Mouse (Mus musculus): ENCODE data around the gene Dhx16. TPM values are rescaled to one million over a fixed set of nuclear protein-coding genes. Genes with fewer than 3 reads are reported as not detected.
"Not testable (repeated sequence)": the region's sequence is repeated elsewhere in the genome, so short reads cannot be mapped to it uniquely, and the experiment has no call there.

Dhx16 gene
- polyA plus RNA-seq, 1 experiment from 2014 or later = 40.4 TPM

- no peaks in the 10 kb centered on the region for H3K9me3 ChIP-seq
- peak overlapping the region; percentile 57 for H3K4me2 ChIP-seq
- peak overlapping the region; percentile 97 for H3K9ac ChIP-seq
- peaks cover 22% of the 10 kb centered on the region for H3K36me3 ChIP-seq (replicated peaks)
- H3K4me1 ChIP-seq = peaks cover 47% of the 10 kb centered on the region
- H3K27me3 ChIP-seq (replicated peaks) = no peaks in the 10 kb centered on the region
- peak overlapping the region; percentile 98 for H3K27ac ChIP-seq
- ATAC-seq (replicated peaks) = no peak
- H3K4me3 ChIP-seq = peak overlapping the region; percentile 96
- WGBS = 5% methylated on average over 5 of the region's 5 CpGs
Measured at GRCm38 (mm10) chr17:35838570-35838969, 41.0 kb upstream of the Dhx16 start.

GRCm38 (mm10) chr17:35839002-35839401, 40.6 kb upstream of the Dhx16 start:
- 56% methylated on average over 3 of the region's 3 CpGs for WGBS
- ATAC-seq (replicated peaks); H3K27me3 ChIP-seq (replicated peaks); H3K9me3 ChIP-seq: not testable (repeated sequence)
- H3K9ac ChIP-seq = peak overlapping the region; percentile 97
- H3K27ac ChIP-seq = peak overlapping the region; percentile 98
- H3K4me1 ChIP-seq = peaks cover 42% of the 10 kb centered on the region
- peak overlapping the region; percentile 96 for H3K4me3 ChIP-seq
- H3K4me2 ChIP-seq = peak overlapping the region; percentile 57
- H3K36me3 ChIP-seq (replicated peaks) = peaks cover 18% of the 10 kb centered on the region

DNA sequence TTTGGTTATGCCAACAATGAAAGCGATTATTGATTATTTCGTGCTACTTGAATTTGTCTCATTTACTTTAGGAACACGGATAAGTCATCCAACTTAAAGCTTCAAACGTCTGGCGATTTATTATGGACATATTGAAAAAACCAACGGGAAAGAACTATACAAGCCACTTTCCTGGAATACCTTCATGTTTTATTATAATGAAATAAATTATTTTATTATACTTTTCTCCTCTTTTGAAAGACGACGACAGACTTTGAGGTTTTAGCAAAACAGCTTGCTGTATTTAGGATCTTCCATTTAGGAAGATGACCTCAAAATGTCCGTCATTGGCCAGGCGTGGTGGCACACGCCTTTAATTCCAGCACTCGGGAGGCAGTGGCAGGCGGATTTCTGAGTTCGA, 39.1 kb upstream of the Dhx16 start:
- peaks cover 4% of the 10 kb centered on the region for H3K36me3 ChIP-seq (replicated peaks)
- no peaks in the 10 kb centered on the region for H3K27me3 ChIP-seq (replicated peaks)
- H3K27ac ChIP-seq = peak overlapping the region; percentile 82; the same call in 1 of the 2 replicates
- H3K4me3 ChIP-seq = peak overlapping the region; percentile 71
- ATAC-seq (replicated peaks) = no peak
- no peaks in the 10 kb centered on the region for H3K9me3 ChIP-seq
- H3K4me1 ChIP-seq = peaks cover 27% of the 10 kb centered on the region
- H3K9ac ChIP-seq = no peak overlapping the region
- WGBS = 51% methylated on average over 14 of the region's 14 CpGs
- H3K4me2 ChIP-seq = peak overlapping the region; percentile 78

DNA sequence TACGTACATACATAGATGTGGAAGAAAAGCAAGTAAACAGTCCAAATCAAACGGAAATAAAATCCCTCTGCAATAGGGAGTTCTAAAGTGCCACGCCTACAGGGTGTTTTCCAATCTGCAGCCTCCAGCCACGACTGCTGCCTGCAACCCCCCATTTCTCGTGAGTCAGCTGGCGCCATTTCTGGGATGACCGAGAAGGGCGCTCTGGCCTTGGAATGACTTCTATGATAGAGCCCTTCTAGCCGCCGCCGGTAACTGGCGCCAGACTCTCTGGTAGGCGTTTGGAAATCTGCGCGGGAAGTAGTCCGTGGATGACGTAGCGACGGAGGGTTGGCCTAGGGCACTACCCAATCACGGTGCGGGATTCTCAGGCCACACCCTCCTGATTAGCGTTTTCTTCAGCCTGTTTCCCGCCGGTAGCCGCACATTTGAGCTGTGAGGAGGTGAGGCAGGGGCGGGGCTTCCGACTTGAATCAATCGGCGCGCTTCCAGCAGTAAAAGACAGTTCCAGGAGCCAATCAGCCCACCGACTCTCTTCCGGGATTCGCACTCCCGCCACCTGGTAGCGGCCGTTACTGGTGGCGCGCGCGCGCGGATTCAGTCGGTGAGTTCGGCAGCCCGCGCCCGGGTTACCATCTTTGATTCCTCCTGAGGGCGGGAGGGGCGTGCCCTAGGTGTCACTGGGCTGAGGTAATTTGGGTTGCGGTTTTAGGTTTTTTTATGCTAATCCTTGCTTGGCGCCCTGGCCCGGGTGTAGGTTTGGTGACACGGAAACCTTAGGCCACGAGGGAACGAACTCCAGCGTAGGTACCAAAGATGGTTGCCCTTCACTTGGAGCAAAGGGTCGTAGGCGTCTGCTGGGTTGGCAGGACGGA, 38.3 kb upstream of the Dhx16 start, which contains the start of gene Mdc1:
Mdc1 (plus strand) TSS at position 440 of the 875 bp plus-strand sequence.
- ATAC-seq (replicated peaks) = peak; percentile 92
- under 1% methylated on average over 59 of the region's 59 CpGs for WGBS

DNA sequence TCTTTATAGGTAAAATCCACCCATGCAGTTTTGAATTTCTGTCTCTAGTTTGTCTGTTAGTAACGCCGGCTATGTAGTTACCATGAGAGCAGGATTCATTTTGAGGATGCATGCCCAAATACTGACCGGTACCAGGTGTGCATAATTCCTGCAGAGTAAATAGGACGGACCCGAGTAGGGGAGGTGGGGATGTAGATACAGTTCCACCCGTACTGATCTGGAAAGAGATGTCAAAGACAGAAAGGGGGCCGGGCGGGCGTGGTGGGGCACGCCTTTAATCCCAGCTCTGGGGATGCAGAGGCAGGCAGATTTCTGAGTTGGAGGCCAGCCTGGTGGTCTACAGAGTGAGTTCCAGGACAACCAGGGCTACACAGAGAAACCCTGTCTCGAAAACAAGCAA, 37.6 kb upstream of the Dhx16 start:
- Histone ChIP-seq H3K4me2 (peak overlapping the region; percentile 78), H3K4me1 (peaks cover 21% of the 10 kb centered on the region), H3K9ac (peak overlapping the region; percentile 64), H3K36me3 (replicated peaks) (peaks cover 7% of the 10 kb centered on the region; the same call in 1 of the 2 replicates), H3K27ac (peak overlapping the region; percentile 82), H3K27me3 (replicated peaks) (no peaks in the 10 kb centered on the region), H3K4me3 (peak overlapping the region; percentile 71), H3K9me3 (no peaks in the 10 kb centered on the region)
- no peak for ATAC-seq (replicated peaks)
- 17% methylated on average over 11 of the region's 11 CpGs for WGBS

More for the DNA sequence above, 38.3 kb upstream of the Dhx16 start, which contains the start of gene Mdc1:
- Histone ChIP-seq H3K4me3 (peak within 1 kb of the TSS; percentile 71), H3K9ac (peak within 1 kb of the TSS; percentile 64), H3K27me3 (replicated peaks) (no peaks in the 10 kb centered on the region), H3K4me2 (peak within 1 kb of the TSS; percentile 78), H3K36me3 (replicated peaks) (peaks cover 6% of the 10 kb centered on the region; the same call in 1 of the 2 replicates), H3K27ac (peak within 1 kb of the TSS; percentile 82), H3K4me1 (peaks cover 21% of the 10 kb centered on the region), H3K9me3 (no peaks in the 10 kb centered on the region)

- Histone ChIP-seq H3K9me3 (no peaks in the 10 kb centered on the region), H3K4me3 (no peak overlapping the region), H3K27me3 (replicated peaks) (no peaks in the 10 kb centered on the region), H3K9ac (no peak overlapping the region), H3K4me1 (peaks cover 21% of the 10 kb centered on the region), H3K27ac (no peak overlapping the region), H3K36me3 (replicated peaks) (peaks cover 17% of the 10 kb centered on the region), H3K4me2 (no peak overlapping the region)
- ATAC-seq (replicated peaks) = no peak
- 96% methylated on average over 3 of the region's 3 CpGs for WGBS
Measured at GRCm38 (mm10) chr17:35843514-35843913, 36.1 kb upstream of the Dhx16 start.

- no peaks in the 10 kb centered on the region for H3K4me1 ChIP-seq
- no peaks in the 10 kb centered on the region for H3K27me3 ChIP-seq (replicated peaks)
- no peak overlapping the region for H3K4me2 ChIP-seq
- no peak overlapping the region for H3K27ac ChIP-seq
- no peaks in the 10 kb centered on the region for H3K9me3 ChIP-seq
- H3K36me3 ChIP-seq (replicated peaks) = peaks cover 31% of the 10 kb centered on the region
- no peak overlapping the region for H3K4me3 ChIP-seq
- ATAC-seq (replicated peaks) = no peak
- no peak overlapping the region for H3K9ac ChIP-seq
- 81% methylated on average over 1 of the region's 1 CpGs for WGBS
Measured at GRCm38 (mm10) chr17:35848112-35848511, 31.5 kb upstream of the Dhx16 start.

DNA sequence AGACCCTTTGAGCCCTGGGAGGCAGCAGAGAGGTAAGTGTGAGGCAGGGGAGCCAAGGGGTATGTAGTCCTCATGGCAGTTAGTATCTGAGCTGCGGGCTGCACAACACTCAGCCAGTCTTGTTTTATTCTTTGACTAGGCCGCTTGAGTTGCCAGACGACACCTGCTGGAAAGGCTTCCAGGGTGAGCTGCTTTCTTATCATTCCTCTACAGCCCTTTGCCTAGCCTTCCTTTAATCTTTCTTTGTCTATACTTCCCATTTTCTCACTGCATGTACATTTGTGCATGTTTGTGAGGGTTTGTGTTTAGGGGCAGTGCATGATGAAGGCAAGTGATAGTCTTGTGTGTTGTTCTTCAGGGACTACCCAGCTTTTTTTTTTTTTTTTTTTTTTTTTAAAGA, 28.6 kb upstream of the Dhx16 start:
- no peak overlapping the region for H3K9ac ChIP-seq
- peaks cover 33% of the 10 kb centered on the region for H3K36me3 ChIP-seq (replicated peaks)

DNA sequence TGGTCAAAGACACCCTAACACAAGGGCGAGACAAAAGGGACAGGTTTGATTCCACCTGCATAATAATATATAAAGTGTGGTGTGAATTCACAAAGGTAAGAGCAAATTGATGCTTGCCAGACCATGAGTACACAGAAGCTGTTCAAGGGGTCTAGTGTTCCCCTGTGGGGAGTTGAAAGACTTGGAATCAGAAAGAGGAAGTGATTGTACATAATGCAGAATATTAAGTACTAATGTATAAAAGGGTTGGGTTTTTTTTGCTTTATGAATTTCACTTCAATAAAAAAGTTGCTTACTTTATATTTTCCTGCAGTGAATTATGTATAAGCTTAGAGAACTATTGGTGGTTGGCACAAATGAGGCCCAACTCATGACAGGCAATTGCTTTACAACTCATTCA, 20.2 kb upstream of the Dhx16 start:
- Histone ChIP-seq H3K9ac (no peak overlapping the region), H3K4me1 (peaks cover 11% of the 10 kb centered on the region), H3K4me2 (no peak overlapping the region), H3K27ac (no peak overlapping the region), H3K36me3 (replicated peaks) (peaks cover 10% of the 10 kb centered on the region), H3K4me3 (no peak overlapping the region), H3K27me3 (replicated peaks) (no peaks in the 10 kb centered on the region), H3K9me3 (no peaks in the 10 kb centered on the region)
- no peak for ATAC-seq (replicated peaks)
- 95% methylated on average over 1 of the region's 1 CpGs for WGBS

More for the DNA sequence above, 28.6 kb upstream of the Dhx16 start:
- Histone ChIP-seq H3K27me3 (replicated peaks) (no peaks in the 10 kb centered on the region), H3K9me3 (no peaks in the 10 kb centered on the region), H3K4me2 (no peak overlapping the region), H3K4me1 (no peaks in the 10 kb centered on the region), H3K4me3 (no peak overlapping the region), H3K27ac (no peak overlapping the region)
- no peak for ATAC-seq (replicated peaks)
- WGBS = 91% methylated on average over 3 of the region's 3 CpGs

GRCm38 (mm10) chr17:35859835-35860234, 19.8 kb upstream of the Dhx16 start:
- no peak overlapping the region for H3K4me3 ChIP-seq
- H3K4me1 ChIP-seq = peaks cover 16% of the 10 kb centered on the region
- H3K27me3 ChIP-seq (replicated peaks) = no peaks in the 10 kb centered on the region
- H3K9me3 ChIP-seq = no peaks in the 10 kb centered on the region
- 75% methylated on average over 2 of the region's 2 CpGs for WGBS
- ATAC-seq (replicated peaks) = no peak
- no peak overlapping the region for H3K9ac ChIP-seq
- no peak overlapping the region for H3K27ac ChIP-seq
- H3K36me3 ChIP-seq (replicated peaks) = peaks cover 10% of the 10 kb centered on the region
- H3K4me2 ChIP-seq = no peak overlapping the region

DNA sequence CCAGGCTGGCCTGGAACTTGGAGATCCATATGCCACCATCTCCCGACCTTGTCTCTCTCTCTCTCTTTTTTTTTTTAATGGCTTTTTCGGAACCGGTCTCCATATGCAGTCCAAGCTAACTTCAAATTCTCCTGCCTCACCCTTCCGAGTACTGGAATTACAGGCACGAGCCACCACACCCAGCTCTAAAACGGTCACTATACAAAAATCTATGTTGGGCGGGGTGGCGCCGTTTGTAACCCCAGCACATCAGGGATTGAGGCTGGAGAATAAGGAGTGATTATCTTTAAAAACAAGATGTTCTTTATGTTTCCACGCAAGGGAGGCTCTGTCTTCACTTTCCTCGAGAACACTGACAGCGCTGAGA, 18.8 kb upstream of the Dhx16 start:
- WGBS = 7% methylated on average over 12 of the region's 12 CpGs

DNA sequence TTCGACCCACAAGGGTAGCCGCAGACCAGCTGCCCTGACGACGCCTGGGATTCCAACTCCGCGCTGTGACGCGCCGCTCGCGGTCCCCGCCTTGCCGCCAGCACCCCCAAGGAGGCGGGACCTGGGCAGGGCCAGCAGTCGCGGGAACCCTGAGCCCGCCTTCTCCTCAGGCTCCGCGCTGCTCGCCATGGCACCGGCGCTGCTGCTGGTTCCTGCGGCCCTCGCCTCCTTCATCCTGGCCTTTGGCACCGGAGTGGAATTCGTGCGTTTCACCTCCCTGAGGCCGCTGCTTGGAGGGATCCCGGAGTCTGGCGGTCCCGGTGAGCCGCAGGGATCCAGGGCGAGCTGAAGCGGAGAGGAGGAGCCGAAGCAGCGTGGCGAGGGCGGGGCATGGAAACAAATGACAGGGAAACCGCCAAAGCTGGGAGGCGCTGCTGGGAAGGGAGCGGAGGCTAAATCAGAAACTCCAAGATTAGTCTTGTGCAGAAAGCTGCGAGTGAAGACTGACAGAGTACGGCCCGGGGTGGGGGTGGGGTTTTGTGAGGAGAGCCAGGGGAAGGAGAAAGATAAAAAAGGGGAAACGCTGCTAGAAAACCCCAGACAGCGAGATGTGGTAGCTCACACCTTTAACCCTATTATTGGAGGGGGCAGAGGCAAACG, 18.3 kb upstream of the Dhx16 start, which contains the start of gene Nrm:
Nrm (plus strand) TSS at position 121 of the 660 bp plus-strand sequence.
- Histone ChIP-seq H3K4me3 (peak within 1 kb of the TSS; percentile 86), H3K9me3 (no peaks in the 10 kb centered on the region), H3K4me2 (peak within 1 kb of the TSS; percentile 58), H3K27me3 (replicated peaks) (no peaks in the 10 kb centered on the region), H3K4me1 (peaks cover 22% of the 10 kb centered on the region), H3K36me3 (replicated peaks) (peaks cover 10% of the 10 kb centered on the region), H3K9ac (peak within 1 kb of the TSS; percentile 89), H3K27ac (peak within 1 kb of the TSS; percentile 97)
- under 1% methylated on average over 47 of the region's 47 CpGs for WGBS
- peak; percentile 93 for ATAC-seq (replicated peaks)

More for the DNA sequence above, 18.8 kb upstream of the Dhx16 start:
- Histone ChIP-seq H3K4me3 (peak overlapping the region; percentile 86), H3K27ac (peak overlapping the region; percentile 97), H3K9me3 (no peaks in the 10 kb centered on the region), H3K36me3 (replicated peaks) (peaks cover 10% of the 10 kb centered on the region), H3K27me3 (replicated peaks) (no peaks in the 10 kb centered on the region), H3K4me1 (peaks cover 22% of the 10 kb centered on the region), H3K4me2 (peak overlapping the region; percentile 58), H3K9ac (peak overlapping the region; percentile 89)
- ATAC-seq (replicated peaks) = peak; percentile 10; the same call in 1 of the 2 replicates

Data from midbrain, embryonic 15.5 days (tissue).